Mouse (Mus musculus): ENCODE measurements around the gene Peli2. TPM values are rescaled to one million over a fixed set of nuclear protein-coding genes. Genes with fewer than 3 reads are reported as not detected.

Peli2 gene
- total and polyA plus RNA-seq, 3 experiments: not detected

GRCm38 (mm10) chr14:48200291-48200690 is 79.7 kb downstream of the Peli2 start:
- dilution Hi-C loops (cut with MboI; ENCODE audit: extremely low pct_ligation_motif_present, extremely low pct_unique_long_range_greater_than_20kb, low sequenced_read_pairs) (no loop called here), in situ Hi-C loops (cut with MboI; ENCODE audit: low pct_ligation_motif_present, low pct_unique_long_range_greater_than_20kb, low sequenced_read_pairs) (no loop called here)
- no peak overlapping the region for H3K9ac ChIP-seq (ENCODE audit: insufficient read depth, low read depth)

DNA sequence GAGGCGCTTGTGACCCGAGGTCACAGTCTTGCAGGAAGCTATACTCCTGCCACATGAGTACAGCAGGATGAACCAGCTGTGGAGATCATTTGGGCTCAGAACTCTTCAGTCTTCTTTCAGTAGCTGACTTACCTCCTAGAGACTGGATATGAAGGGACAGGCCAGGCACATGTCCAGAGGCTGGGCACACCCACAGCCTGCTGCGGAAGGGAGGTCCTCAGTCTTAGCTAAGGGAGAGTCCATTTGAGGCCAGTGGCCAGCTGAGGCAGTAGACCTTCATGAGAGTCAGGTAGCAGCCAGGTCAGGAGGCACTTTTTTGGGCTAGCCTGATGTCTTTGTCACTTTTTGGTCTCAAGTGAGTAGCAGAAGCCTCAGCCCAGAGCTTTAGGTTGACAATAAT is 80.2 kb downstream of the Peli2 start:
- in situ Hi-C loops (cut with MboI; ENCODE audit: low pct_ligation_motif_present, low pct_unique_long_range_greater_than_20kb, low sequenced_read_pairs): no loop called here
- no peak overlapping the region for H3K9ac ChIP-seq (ENCODE audit: insufficient read depth, low read depth)
- H3K27ac ChIP-seq (ENCODE audit: insufficient read depth, low read depth): no peak overlapping the region
- dilution Hi-C loops (cut with MboI; ENCODE audit: extremely low pct_ligation_motif_present, extremely low pct_unique_long_range_greater_than_20kb, low sequenced_read_pairs): no loop called here
- no peaks in the 10 kb centered on the region for H3K79me2 ChIP-seq (replicated peaks; ENCODE audit: control insufficient read depth, extremely low read depth, insufficient read depth, poor library complexity, severe bottlenecking)
- H3K27me3 ChIP-seq (replicated peaks): no peaks in the 10 kb centered on the region
- peaks cover 3% of the 10 kb centered on the region in 2 experiments; a peak in 1 of 4 replicates for H3K4me1 ChIP-seq (ENCODE audit: control insufficient read depth in 1 of 2, insufficient read depth in 2 of 2)
- H3K36me3 ChIP-seq (replicated peaks in 1 of 2; ENCODE audit: control insufficient read depth in 1 of 2, insufficient read depth in 1 of 2, low read length in 1 of 2): no peaks in the 10 kb centered on the region
- no peak overlapping the region for H3K4me3 ChIP-seq (replicated peaks in 1 of 3; ENCODE audit: low read depth in 2 of 3, low read length in 2 of 3, poor library complexity in 1 of 3)
- DNase-seq (ENCODE audit: extremely low read depth): no peak
- H3K4me2 ChIP-seq (ENCODE audit: insufficient read depth, low read depth, poor library complexity, severe bottlenecking): no peak overlapping the region
- no peaks in the 10 kb centered on the region for H3K9me3 ChIP-seq (replicated peaks; ENCODE audit: low read length)
- no peak for TF ChIP-seq BHLHE40 (IDR thresholded peaks at IDR 0.05; ENCODE audit: low read depth, low read length)
- no peak for TF ChIP-seq CTCF (conservative IDR thresholded peaks at IDR 0.05 in 1 of 2, IDR thresholded peaks at IDR 0.05 in 1 of 2; ENCODE audit: low read depth in 2 of 2, low read length in 2 of 2)
- no peak for TF ChIP-seq MYC (IDR thresholded peaks at IDR 0.05; ENCODE audit: low read depth, low read length)
- TF ChIP-seq MAFK (IDR thresholded peaks at IDR 0.05; ENCODE audit: insufficient replicate concordance, low read length): no peak
- TF ChIP-seq EP300 (IDR thresholded peaks at IDR 0.05; ENCODE audit: low read length): no peak
- no peak for TF ChIP-seq CHD1 (IDR thresholded peaks at IDR 0.05; ENCODE audit: low read depth, low read length)
- no peak for TF ChIP-seq SMC3 (IDR thresholded peaks at IDR 0.05; ENCODE audit: low read depth, low read length)
- no peak for TF ChIP-seq MXI1 (IDR thresholded peaks at IDR 0.05; ENCODE audit: low read depth, low read length)
- no peak for TF ChIP-seq POLR2A (IDR thresholded peaks at IDR 0.05; ENCODE audit: low read depth, low read length)
- TF ChIP-seq ZMIZ1 (IDR thresholded peaks at IDR 0.05; ENCODE audit: low read depth, low read length): no peak
- TF ChIP-seq USF2 (conservative IDR thresholded peaks at IDR 0.05; ENCODE audit: low read depth, low read length): no peak
- no peak for TF ChIP-seq RAD21 (IDR thresholded peaks at IDR 0.05; ENCODE audit: low read depth, low read length)
- no peak for TF ChIP-seq PAX5 (IDR thresholded peaks at IDR 0.05; ENCODE audit: low read length)
- TF ChIP-seq ZNF384 (IDR thresholded peaks at IDR 0.05; ENCODE audit: low read depth, low read length): no peak
- no peak for TF ChIP-seq NRF1 (IDR thresholded peaks at IDR 0.05; ENCODE audit: low read depth, low read length)
- no peak for TF ChIP-seq KAT2A (IDR thresholded peaks at IDR 0.05; ENCODE audit: insufficient replicate concordance, low read length)
- TF ChIP-seq E2F4 (IDR thresholded peaks at IDR 0.05; ENCODE audit: insufficient replicate concordance, low read depth, low read length): no peak
- no peak for TF ChIP-seq IRF4 (IDR thresholded peaks at IDR 0.05; ENCODE audit: low read depth, low read length)
- no peak for TF ChIP-seq HCFC1 (IDR thresholded peaks at IDR 0.05; ENCODE audit: low read depth, low read length)

More at GRCm38 (mm10) chr14:48200291-48200690, 79.7 kb downstream of the Peli2 start:
- TF ChIP-seq ETS1 (conservative IDR thresholded peaks at IDR 0.05; ENCODE audit: low read depth, low read length) (no peak), MXI1 (IDR thresholded peaks at IDR 0.05; ENCODE audit: low read depth, low read length) (no peak), CTCF (conservative IDR thresholded peaks at IDR 0.05 in 1 of 2, IDR thresholded peaks at IDR 0.05 in 1 of 2; ENCODE audit: low read depth in 2 of 2, low read length in 2 of 2) (no peak), TBP (conservative IDR thresholded peaks at IDR 0.05; ENCODE audit: low read depth, low read length) (no peak), BHLHE40 (IDR thresholded peaks at IDR 0.05; ENCODE audit: low read depth, low read length) (no peak), USF1 (IDR thresholded peaks at IDR 0.05; ENCODE audit: low read depth, low read length) (no peak), GABPA (IDR thresholded peaks at IDR 0.05; ENCODE audit: insufficient replicate concordance, low read depth, low read length) (no peak), EP300 (IDR thresholded peaks at IDR 0.05; ENCODE audit: low read length) (no peak), ELF1 (IDR thresholded peaks at IDR 0.05; ENCODE audit: low read depth, low read length) (no peak), JUN (IDR thresholded peaks at IDR 0.05; ENCODE audit: insufficient read depth, low read depth, low read length) (no peak), IRF4 (IDR thresholded peaks at IDR 0.05; ENCODE audit: low read depth, low read length) (no peak), POLR2AphosphoS2 (IDR thresholded peaks at IDR 0.05; ENCODE audit: low read depth, low read length) (no peak), MAFK (IDR thresholded peaks at IDR 0.05; ENCODE audit: insufficient replicate concordance, low read length) (no peak), NRF1 (IDR thresholded peaks at IDR 0.05; ENCODE audit: low read depth, low read length) (no peak)
- peaks cover 3% of the 10 kb centered on the region in 2 experiments; a peak in 1 of 4 replicates for H3K4me1 ChIP-seq (ENCODE audit: control insufficient read depth in 1 of 2, insufficient read depth in 2 of 2)
- no peak overlapping the region for H3K27ac ChIP-seq (ENCODE audit: insufficient read depth, low read depth)
- no peak for DNase-seq (ENCODE audit: extremely low read depth)
- no peaks in the 10 kb centered on the region for H3K79me2 ChIP-seq (replicated peaks; ENCODE audit: control insufficient read depth, extremely low read depth, insufficient read depth, poor library complexity, severe bottlenecking)
- H3K4me3 ChIP-seq (replicated peaks in 1 of 3; ENCODE audit: low read depth in 2 of 3, low read length in 2 of 3, poor library complexity in 1 of 3): no peak overlapping the region
- H3K9me3 ChIP-seq (replicated peaks; ENCODE audit: low read length): no peaks in the 10 kb centered on the region
- no peaks in the 10 kb centered on the region for H3K36me3 ChIP-seq (replicated peaks in 1 of 2; ENCODE audit: control insufficient read depth in 1 of 2, insufficient read depth in 1 of 2, low read length in 1 of 2)
- H3K27me3 ChIP-seq (replicated peaks): no peaks in the 10 kb centered on the region
- H3K4me2 ChIP-seq (ENCODE audit: insufficient read depth, low read depth, poor library complexity, severe bottlenecking): no peak overlapping the region
